Mouse (Mus musculus): Measurements from ENCODE around the gene Tbc1d10a. TPM values are rescaled to one million over a fixed set of nuclear protein-coding genes. Genes with fewer than 3 reads are reported as not detected.

Tbc1d10a gene
- total and polyA plus RNA-seq, 3 experiments, result 23.0 to 27.4 TPM; not detected in 1

- DNase-seq (ENCODE audit: low read depth, low spot score), result no peak
- peaks cover 25 to 86% of the 10 kb centered on the region in 2 experiments for H3K36me3 ChIP-seq (ENCODE audit: control insufficient read depth in 1 of 2, insufficient read depth in 2 of 2, low read length in 2 of 2)
- H3K9me3 ChIP-seq (replicated peaks; ENCODE audit: insufficient read depth, low read length), result no peaks in the 10 kb centered on the region
- H3K9ac ChIP-seq (ENCODE audit: control insufficient read depth, low read depth, low read length, poor library complexity, severe bottlenecking), result no peak overlapping the region
- H3K4me1 ChIP-seq (ENCODE audit: control insufficient read depth in 1 of 2, insufficient read depth in 2 of 2, low read length in 2 of 2), result peaks cover 3 to 16% of the 10 kb centered on the region in 2 experiments; a peak in 3 of 4 replicates
- H3K79me2 ChIP-seq (ENCODE audit: control insufficient read depth, insufficient read depth, low read length, poor library complexity), result peaks cover 39% of the 10 kb centered on the region
- TF ChIP-seq MXI1 (IDR thresholded peaks at IDR 0.05; ENCODE audit: low read depth, low read length), result no peak
- H3K4me3 ChIP-seq (ENCODE audit: control insufficient read depth in 1 of 2, insufficient read depth in 1 of 2, low read depth in 2 of 2, low read length in 2 of 2), result no peak overlapping the region
- no peaks in the 10 kb centered on the region for H3K27me3 ChIP-seq (ENCODE audit: control insufficient read depth in 1 of 2, insufficient read depth in 2 of 2, low read length in 2 of 2)
- H3K27ac ChIP-seq (ENCODE audit: control insufficient read depth, low read depth, low read length), result no peak overlapping the region
Measured at GRCm38 (mm10) chr11:4166467-4167090, 20.0 kb upstream of the Tbc1d10a start.

GRCm38 (mm10) chr11:4174586-4174985 is 12.0 kb upstream of the Tbc1d10a start:
- no peak overlapping the region for H3K9ac ChIP-seq (ENCODE audit: control insufficient read depth, low read depth, low read length, poor library complexity, severe bottlenecking)
- H3K79me2 ChIP-seq (ENCODE audit: control insufficient read depth, insufficient read depth, low read length, poor library complexity), result no peaks in the 10 kb centered on the region
- H3K4me3 ChIP-seq (ENCODE audit: control insufficient read depth in 1 of 2, insufficient read depth in 1 of 2, low read depth in 2 of 2, low read length in 2 of 2), result no peak overlapping the region
- peaks cover 0 to 68% of the 10 kb centered on the region in 2 experiments; a peak in 2 of 4 replicates for H3K36me3 ChIP-seq (ENCODE audit: control insufficient read depth in 1 of 2, insufficient read depth in 2 of 2, low read length in 2 of 2)
- no peak overlapping the region for H3K27ac ChIP-seq (ENCODE audit: control insufficient read depth, low read depth, low read length)
- TF ChIP-seq NELFE (IDR thresholded peaks at IDR 0.05; ENCODE audit: low read depth, low read length) (no peak), USF1 (IDR thresholded peaks at IDR 0.05; ENCODE audit: low read depth, low read length) (no peak), ZC3H11A (IDR thresholded peaks at IDR 0.05; ENCODE audit: low read depth, low read length) (no peak), GATA1 (IDR thresholded peaks at IDR 0.05; ENCODE audit: low read depth, low read length) (no peak), CHD1 (IDR thresholded peaks at IDR 0.05; ENCODE audit: low read depth, low read length) (no peak), UBTF (IDR thresholded peaks at IDR 0.05; ENCODE audit: borderline replicate concordance, insufficient read depth, low read depth, low read length) (no peak), SMC3 (IDR thresholded peaks at IDR 0.05; ENCODE audit: low read depth, low read length) (no peak), BHLHE40 (IDR thresholded peaks at IDR 0.05; ENCODE audit: borderline replicate concordance, low read depth, low read length) (no peak), RAD21 (IDR thresholded peaks at IDR 0.05; ENCODE audit: low read depth, low read length) (no peak), KAT2A (conservative IDR thresholded peaks at IDR 0.05; ENCODE audit: low read depth, low read length) (no peak), ZNF384 (IDR thresholded peaks at IDR 0.05; ENCODE audit: low read depth, low read length) (no peak), TAL1 (IDR thresholded peaks at IDR 0.05; ENCODE audit: low read length) (no peak), POLR2AphosphoS2 (IDR thresholded peaks at IDR 0.05; ENCODE audit: low read length) (no peak), POLR2AphosphoS5 (IDR thresholded peaks at IDR 0.05; ENCODE audit: borderline replicate concordance, low read depth, low read length) (no peak), MAZ (IDR thresholded peaks at IDR 0.05; ENCODE audit: low read depth, low read length) (no peak)
- DNase-seq (ENCODE audit: low read depth, low spot score), result no peak
- H3K4me1 ChIP-seq (ENCODE audit: control insufficient read depth in 1 of 2, insufficient read depth in 2 of 2, low read length in 2 of 2), result no peaks in the 10 kb centered on the region
- no peaks in the 10 kb centered on the region for H3K9me3 ChIP-seq (replicated peaks; ENCODE audit: insufficient read depth, low read length)
- H3K27me3 ChIP-seq (ENCODE audit: control insufficient read depth in 1 of 2, insufficient read depth in 2 of 2, low read length in 2 of 2), result no peaks in the 10 kb centered on the region
